Mouse (Mus musculus): ENCODE data around the gene Pdzph1. TPM values are rescaled to one million over a fixed set of nuclear protein-coding genes. Genes with fewer than 3 reads are reported as not detected.

Gene Pdzph1
- total RNA-seq, 2 experiments from 2014 or later, result 2.2 TPM; not detected in 1

DNA sequence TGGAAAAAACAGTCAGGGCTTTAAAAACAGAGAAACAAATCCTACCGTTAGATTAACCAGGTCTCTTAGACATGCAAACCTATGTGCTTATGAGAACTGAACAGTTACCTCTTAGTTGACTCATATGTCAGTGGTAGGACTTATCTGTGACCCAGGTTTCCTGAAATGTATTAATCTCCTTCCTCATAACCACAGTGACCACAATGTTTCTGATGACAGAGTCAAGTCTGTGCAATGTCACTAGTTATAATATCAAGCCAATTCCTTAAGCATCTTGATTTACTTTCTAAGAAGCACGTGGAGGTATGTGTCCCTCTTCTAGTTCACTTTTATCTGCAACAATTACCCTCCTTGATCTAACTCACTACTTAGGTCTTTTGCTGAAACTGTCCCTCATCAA lies 68.4 kb downstream of the Pdzph1 start:
- DNase-seq, result no peak

DNA sequence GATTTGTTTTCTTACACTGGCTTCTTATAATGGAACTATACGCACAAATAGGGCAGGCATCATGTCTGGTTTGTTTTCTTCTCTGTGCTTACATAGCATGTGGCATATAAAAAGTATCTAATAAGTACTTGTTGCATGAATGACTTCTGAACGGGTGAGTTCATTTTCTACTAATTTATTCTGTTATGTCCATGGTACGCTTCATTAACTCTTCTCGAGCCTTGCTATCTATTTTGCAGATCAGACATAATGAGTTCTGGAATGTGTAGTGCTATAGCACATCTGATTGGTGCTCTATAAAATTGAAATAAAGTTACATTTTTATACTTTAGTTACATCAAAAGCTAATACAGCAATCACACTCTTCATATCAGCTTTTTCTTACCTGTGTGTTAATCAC lies 71.2 kb downstream of the Pdzph1 start:
- no peak for DNase-seq

DNA sequence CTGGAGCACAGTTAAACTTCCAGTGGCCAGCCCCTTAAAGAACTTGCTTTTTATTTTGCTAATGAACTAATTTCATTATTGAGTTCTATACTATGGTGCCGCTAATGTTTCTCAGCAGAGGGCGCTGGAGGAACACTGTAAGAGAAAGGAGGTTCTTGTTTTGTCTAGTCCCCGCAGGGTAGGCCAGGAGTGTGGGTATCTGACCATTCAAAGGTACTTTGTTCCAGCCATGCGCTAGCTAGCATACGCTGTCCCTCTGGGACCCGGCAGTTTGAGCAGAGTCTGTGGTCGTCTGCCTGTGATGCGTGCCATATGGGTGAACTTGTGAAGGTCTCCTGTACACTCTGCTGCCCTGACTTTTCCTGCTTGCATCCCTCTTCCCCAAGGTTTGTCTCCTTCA lies 72.1 kb downstream of the Pdzph1 start:
- peak; percentile 55 to 69 for DNase-seq

DNA sequence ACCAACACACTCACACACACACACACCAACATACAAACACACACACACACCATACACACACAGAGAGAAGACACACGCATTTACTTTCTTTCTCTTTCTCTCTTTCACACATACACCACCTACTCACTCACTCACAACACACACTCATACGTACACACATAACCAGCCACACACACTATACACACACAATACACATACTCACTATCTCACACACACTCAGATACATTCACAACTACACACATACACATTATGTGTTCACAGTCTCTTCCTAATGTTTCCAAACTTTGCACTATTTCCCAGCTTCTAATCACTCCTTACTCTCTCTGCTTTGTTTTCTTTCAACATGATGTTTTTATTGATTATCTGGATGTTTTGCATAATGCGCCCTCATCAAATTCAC lies 72.6 kb downstream of the Pdzph1 start:
- no peak for DNase-seq

DNA sequence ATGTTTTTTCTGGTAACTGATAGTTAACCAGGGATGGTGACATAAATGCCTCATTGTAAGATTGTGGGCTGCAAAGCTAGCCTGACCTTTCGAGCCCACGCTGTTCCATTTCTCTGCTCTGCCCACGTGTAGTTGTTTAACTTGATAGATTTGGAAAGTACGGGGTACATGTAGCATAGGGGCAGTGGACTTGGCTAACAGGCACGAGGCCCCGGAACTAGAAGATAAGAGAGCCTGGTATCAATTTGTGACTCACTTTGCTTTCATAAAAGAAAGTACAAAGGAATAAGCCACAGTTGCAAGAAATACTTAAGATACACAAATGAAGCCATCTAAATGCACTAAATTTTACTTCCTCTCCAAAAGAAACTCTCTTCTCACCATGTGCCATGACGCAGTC lies 79.6 kb downstream of the Pdzph1 start:
- DNase-seq, result no peak

DNA sequence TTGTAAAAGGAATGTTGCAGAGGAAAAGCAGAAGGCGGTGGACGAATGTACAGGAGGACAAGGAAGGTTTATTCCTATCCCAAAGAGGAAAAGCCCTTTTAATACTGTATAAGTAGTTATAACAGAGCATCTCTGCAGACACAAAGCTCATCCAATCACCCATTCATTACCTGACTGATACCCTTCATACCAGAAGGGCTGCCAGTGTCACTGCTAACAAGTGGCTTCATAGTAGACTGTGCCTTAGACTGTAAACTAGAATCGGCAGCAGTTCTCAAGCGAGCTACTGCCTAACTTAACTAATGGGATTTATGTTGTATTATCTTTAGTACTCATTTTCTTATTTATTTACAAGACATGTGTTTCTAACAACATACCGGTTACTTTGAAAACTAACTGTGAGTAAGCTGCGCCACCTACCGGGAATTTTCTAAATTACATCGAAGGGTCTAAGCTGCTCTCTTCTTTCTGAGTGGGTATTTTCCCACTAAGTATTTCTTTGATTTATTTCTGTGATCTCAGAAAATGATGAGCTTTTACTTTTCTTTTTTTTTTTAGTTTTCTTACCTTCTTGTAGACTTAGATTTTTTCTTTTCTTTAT lies 82.0 kb downstream of the Pdzph1 start:
- peak; percentile 54 to 68 for DNase-seq

DNA sequence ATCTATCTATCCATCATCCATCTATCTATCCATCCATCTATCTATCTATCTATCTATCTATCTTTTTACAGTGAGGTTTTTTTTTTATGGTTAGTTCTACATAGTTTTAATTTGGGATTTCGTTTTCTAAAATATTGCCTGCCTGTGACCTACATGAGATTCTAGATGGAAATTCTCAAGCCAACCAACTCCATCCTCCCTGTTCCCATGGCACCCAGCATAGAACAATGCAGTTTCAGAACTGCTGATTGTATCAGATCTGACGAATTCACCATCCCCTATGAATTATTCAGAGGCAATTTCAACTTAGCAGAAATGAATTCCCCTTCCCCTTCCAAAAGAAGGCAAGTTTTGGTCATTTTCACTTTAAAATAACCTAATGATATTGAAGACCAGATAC lies 85.2 kb downstream of the Pdzph1 start:
- DNase-seq, result no peak

DNA sequence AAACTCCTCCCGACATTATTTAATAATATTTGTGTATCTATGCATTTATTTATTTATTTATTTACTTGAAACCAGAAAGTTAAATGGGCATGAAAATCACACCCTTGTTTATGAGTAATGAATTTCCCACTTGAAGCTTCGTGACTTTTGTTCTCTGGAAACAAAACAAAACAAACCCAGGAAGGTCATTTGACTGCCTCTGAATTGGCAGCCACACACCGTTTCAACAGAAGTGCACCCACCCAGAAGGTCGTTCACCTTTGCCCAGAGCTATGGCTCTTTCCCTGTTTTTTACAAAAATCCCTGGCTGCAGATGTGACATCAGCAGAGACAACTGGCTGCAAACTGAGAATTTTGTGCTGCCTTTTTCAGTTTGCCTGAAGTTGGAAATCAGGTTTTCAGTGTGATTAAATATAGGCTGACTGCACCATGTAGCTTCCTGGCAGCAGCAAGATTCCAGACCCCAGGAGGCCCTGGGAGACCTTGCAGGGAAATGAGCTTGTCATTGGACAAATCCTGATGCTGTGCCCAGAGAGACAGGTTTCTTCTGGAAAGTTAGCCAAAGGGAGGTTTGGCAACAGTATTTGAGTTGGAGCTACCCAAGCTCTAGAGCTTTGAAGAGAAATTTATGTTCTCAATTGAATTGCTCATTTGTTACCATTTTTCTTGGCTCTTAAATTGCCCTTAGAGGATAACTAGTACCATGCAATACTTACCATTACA lies 99.5 kb downstream of the Pdzph1 start:
- no peak for DNase-seq

DNA sequence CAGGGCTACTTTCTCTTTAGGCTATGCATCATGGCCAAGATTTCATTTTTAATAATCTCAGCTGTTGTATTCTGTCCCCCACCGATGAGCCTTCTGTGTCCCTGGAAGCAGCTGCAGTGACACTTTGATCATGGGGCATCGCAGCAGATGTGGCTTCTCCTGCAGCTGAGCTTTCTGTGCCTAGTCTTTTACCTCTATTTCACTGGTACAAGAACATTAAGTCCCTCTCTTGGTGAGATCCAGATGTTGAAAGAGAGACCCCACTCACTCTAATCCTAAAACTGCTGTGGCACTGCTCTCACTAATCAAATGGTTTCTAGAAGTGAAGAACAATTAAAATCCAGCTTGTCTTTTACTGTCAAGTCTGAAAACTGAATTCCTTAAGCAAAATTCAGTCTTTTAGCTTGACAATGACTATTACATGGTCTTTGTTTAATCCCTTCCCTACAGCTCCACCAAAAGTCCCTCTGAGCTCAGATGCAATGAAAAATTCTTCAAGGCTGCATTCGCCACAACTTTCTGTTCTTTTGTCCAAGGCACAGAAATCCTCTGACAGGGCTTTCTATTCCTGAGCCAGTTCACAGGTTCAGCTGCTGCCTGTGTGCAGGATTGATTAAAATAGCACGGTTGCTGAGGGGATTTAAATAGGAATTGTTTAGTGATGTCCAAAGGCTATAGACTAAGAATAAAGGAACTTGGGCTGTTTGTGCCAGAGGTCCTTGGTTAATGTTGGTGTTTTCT lies 101.1 kb downstream of the Pdzph1 start:
- DNase-seq, result no peak

DNA sequence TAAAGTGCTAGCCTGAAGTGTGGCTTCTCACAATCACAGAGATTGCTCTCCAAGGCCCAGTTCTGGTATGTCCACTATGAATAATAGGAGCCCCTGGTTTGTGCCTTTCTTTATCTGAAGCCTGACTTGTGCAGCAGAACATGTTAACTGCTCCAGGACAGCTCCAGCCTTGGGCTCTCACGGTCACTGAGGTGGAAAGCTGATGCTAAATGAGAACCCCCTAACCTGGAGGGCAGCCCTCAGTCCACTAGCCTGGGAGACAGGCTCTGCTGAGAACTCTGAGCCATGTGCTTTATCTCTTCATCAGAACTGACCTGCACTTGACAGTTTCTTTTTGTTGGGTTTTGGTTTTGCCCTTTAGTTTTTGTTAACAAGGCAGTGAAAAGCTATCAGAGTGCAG lies 106.8 kb downstream of the Pdzph1 start:
- no peak for DNase-seq

DNA sequence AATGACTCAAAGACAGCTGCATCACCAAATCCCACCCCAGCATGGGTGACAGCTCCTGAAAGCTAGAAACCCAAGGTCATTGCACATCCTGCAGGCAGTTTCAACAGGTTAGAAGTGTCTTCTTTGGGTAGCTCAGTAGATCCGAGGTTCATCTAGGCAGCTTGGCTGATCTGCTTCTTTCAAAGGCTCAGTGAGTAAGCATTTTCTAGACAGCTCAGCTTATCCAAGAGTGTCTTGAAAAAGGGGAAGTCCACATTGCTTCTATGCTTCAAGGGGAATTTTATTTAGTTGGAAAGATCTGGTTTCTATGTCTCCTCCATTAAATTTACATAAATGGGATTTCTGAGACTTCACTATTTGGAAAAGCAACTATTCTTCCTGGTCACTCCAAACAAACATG lies 117.8 kb downstream of the Pdzph1 start:
- DNase-seq, result no peak

DNA sequence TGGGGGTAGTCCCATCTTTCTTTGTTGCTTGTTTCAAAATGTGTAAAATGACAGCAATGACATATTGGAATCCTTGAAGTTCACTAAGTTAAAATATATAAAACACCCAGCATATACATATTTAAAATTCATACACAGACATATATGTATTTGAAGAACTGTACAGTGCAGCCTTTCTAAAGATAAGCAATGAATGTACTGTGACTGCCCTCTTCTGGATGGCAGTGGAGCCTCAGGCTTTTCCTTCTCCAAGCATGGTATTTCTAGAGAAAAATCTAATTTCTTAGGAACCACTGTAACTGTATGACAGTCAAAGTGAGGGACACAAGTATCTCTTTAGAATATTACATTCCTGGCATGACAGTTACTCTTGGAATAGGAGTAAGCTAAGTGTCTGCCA lies 120.4 kb downstream of the Pdzph1 start:
- peak in 1 of 2 experiments; percentile 1 for DNase-seq

Other genes with a start within 250 kb of the Pdzph1 start
- gene Nudt12, start 22.0 kb upstream of the Pdzph1 start, total RNA-seq (2021), result 10 to 100 TPM; 48.9 to 70.0 TPM